8 mouse cellular contexts compared by ENCODE assay signal in genomic region chr17:15705303-15706284, GRCm38 (mm10). TPM values are rescaled to one million over a fixed set of nuclear protein-coding genes. Genes with fewer than 3 reads are reported as not detected.
DNase-seq lines count a peak whose midpoint lies in the region; ATAC-seq and TF ChIP-seq lines count a peak whose summit lies in the region.

No protein-coding gene starts in this region.

- H3K9ac ChIP-seq in forebrain, embryonic 12.5 days, result peak overlapping the region; percentile 97
- H3K9ac ChIP-seq in lung, embryonic 15.5 days, result peak overlapping the region; percentile 93

- DNase-seq in c-Kit-negative CD71-positive TER-119-positive erythroid progenitor cells, embryonic 14.5 days (ENCODE audit: low read depth, low spot score), result peak; percentile 43
- peak; percentile 55 to 58 for DNase-seq in heart, postnatal 10 days
- peak; percentile 59 to 74 for DNase-seq in kidney, postnatal 4 days
- peak; percentile 75 for DNase-seq in thymus, adult 2 months

- peak overlapping the region; percentile 96 for H3K27ac ChIP-seq in forebrain, embryonic 12.5 days
- peak overlapping the region; percentile 98 for H3K27ac ChIP-seq in lung, embryonic 15.5 days
- peak overlapping the region; percentile 42; the same call in 1 of the 2 replicates for H3K27ac ChIP-seq in olfactory bulb, adult 2 months (ENCODE audit: insufficient read depth, low read depth, low read length)
- peak overlapping the region; percentile 100 for H3K27ac ChIP-seq in thymus, adult 2 months (ENCODE audit: control insufficient read depth, insufficient read depth, low read length)

- under 1% methylated on average over 55 of the region's 89 CpGs for WGBS in forebrain, embryonic 12.5 days
- under 1% methylated on average over 88 of the region's 89 CpGs for WGBS in lung, embryonic 15.5 days
- WGBS in olfactory bulb, adult 2 months, result 3% methylated on average over 78 of the region's 89 CpGs
- WGBS in thymus, adult 2 months, result under 1% methylated on average over 73 of the region's 89 CpGs

- no peak for TF ChIP-seq POLR2A in olfactory bulb, adult 2 months (IDR thresholded peaks at IDR 0.05; ENCODE audit: insufficient read depth, low read depth, low read length)
- TF ChIP-seq POLR2A in thymus, adult 2 months (IDR thresholded peaks at IDR 0.05; ENCODE audit: control insufficient read depth, extremely low read depth, insufficient read depth, low read length, poor library complexity), result peak; percentile 71

- no peaks in the 10 kb centered on the region for H3K9me3 ChIP-seq in E14TG2a.4 (ENCODE audit: low read length)
- no peaks in the 10 kb centered on the region for H3K9me3 ChIP-seq in forebrain, embryonic 12.5 days
- H3K9me3 ChIP-seq in lung, embryonic 15.5 days, result no peaks in the 10 kb centered on the region

- H3K4me2 ChIP-seq in forebrain, embryonic 12.5 days, result peak overlapping the region; percentile 83
- peak overlapping the region; percentile 85 for H3K4me2 ChIP-seq in lung, embryonic 15.5 days

- H3K27me3 ChIP-seq in E14TG2a.4 (ENCODE audit: insufficient read depth, low read length), result no peaks in the 10 kb centered on the region
- no peaks in the 10 kb centered on the region for H3K27me3 ChIP-seq in forebrain, embryonic 12.5 days
- no peaks in the 10 kb centered on the region for H3K27me3 ChIP-seq in lung, embryonic 15.5 days
- no peaks in the 10 kb centered on the region for H3K27me3 ChIP-seq in thymus, adult 2 months (ENCODE audit: control insufficient read depth, insufficient read depth, low read length)

- intact Hi-C loops in heart, postnatal 10 days (cut with DNase I), result loop anchor here (1.0 to 5.0 kb wide), 2 partner anchors 18 to 143 kb away; partner anchors contain the start of gene Prdm9

- no peak for TF ChIP-seq CTCF in E14TG2a.4 (conservative IDR thresholded peaks at IDR 0.05; ENCODE audit: low read length)
- TF ChIP-seq CTCF in olfactory bulb, adult 2 months (IDR thresholded peaks at IDR 0.05; ENCODE audit: insufficient read depth, low read depth, low read length), result no peak
- 0 out of 2 replicates have a peak, but pooled peaks have one; percentile 34 for TF ChIP-seq CTCF in thymus, adult 2 months (IDR thresholded peaks at IDR 0.05; ENCODE audit: borderline replicate concordance, control insufficient read depth, extremely low read depth, insufficient read depth, low read length, poor library complexity)

- peaks cover 42% of the 10 kb centered on the region for H3K4me1 ChIP-seq in E14TG2a.4 (replicated peaks; ENCODE audit: low read depth, low read length)
- H3K4me1 ChIP-seq in forebrain, embryonic 12.5 days, result peaks cover 24% of the 10 kb centered on the region
- peaks cover 15% of the 10 kb centered on the region for H3K4me1 ChIP-seq in lung, embryonic 15.5 days
- H3K4me1 ChIP-seq in olfactory bulb, adult 2 months (ENCODE audit: control insufficient read depth, insufficient read depth, low read length), result peaks cover 2% of the 10 kb centered on the region; the same call in 1 of the 2 replicates
- H3K4me1 ChIP-seq in thymus, adult 2 months (replicated peaks; ENCODE audit: control insufficient read depth, insufficient read depth, low read length), result peaks cover 6% of the 10 kb centered on the region

- peak; percentile 37 for ATAC-seq in forebrain, embryonic 12.5 days (ENCODE audit: low FRiP score)
- ATAC-seq in lung, embryonic 15.5 days (ENCODE audit: borderline replicate concordance, extremely low read depth, low FRiP score, low TSS enrichment), result peak; percentile 56

- peaks cover 36% of the 10 kb centered on the region for H3K36me3 ChIP-seq in E14TG2a.4 (ENCODE audit: insufficient read depth, low read length)
- H3K36me3 ChIP-seq in forebrain, embryonic 12.5 days (replicated peaks), result peaks cover 18% of the 10 kb centered on the region
- H3K36me3 ChIP-seq in lung, embryonic 15.5 days, result peaks cover 14% of the 10 kb centered on the region
- H3K36me3 ChIP-seq in thymus, adult 2 months (ENCODE audit: control insufficient read depth, insufficient read depth, low read length), result peaks cover 21% of the 10 kb centered on the region

- H3K4me3 ChIP-seq in E14TG2a.4 (replicated peaks; ENCODE audit: low read length), result peak overlapping the region; percentile 95
- peak overlapping the region; percentile 96 for H3K4me3 ChIP-seq in forebrain, embryonic 12.5 days (replicated peaks)
- H3K4me3 ChIP-seq in lung, embryonic 15.5 days, result peak overlapping the region; percentile 93
- peak overlapping the region; percentile 89 for H3K4me3 ChIP-seq in olfactory bulb, adult 2 months (ENCODE audit: insufficient read depth, low read depth, low read length)
- peak overlapping the region; percentile 92 for H3K4me3 ChIP-seq in thymus, adult 2 months (ENCODE audit: control insufficient read depth, insufficient read depth, low read length)

RNA-seq across cellular contexts. Expression of gene Chd1, which starts 0.8 kb away (rescaled TPM):
- 44.8 and 48.3 TPM in 2 replicates for polyA plus RNA-seq in forebrain, embryonic 12.5 days (2016; fragmentation: Nextera tagmentation; extraction: Ambion mirVana)
- total RNA-seq in heart, postnatal 10 days (2021), result 10 to 100 TPM; 28.5 to 29.5 TPM
- polyA plus RNA-seq in lung, embryonic 15.5 days (2015; fragmentation: Nextera tagmentation; extraction: Ambion mirVana), result 30.2 and 30.5 TPM in 2 replicates
- 235 TPM in 1 of 2 replicates, not detected in the other for polyA plus RNA-seq in olfactory bulb, adult 2 months (2012; ENCODE audit: insufficient read depth, insufficient read length, low replicate concordance, missing spikeins)
- polyA plus RNA-seq in thymus, adult 2 months (2012; rRNA removed), result 30.4 and 60.7 TPM in 2 replicates

Comparison
In these comparisons a context has a peak if more than half of its experiments do, and no peak if none do; other contexts are left out.
1. Peak in every context shown above with its lines: DNase-seq, ATAC-seq, H3K4me3 ChIP-seq and H3K27ac ChIP-seq.
2. H3K27ac ChIP-seq: peak in every context shown above with its lines; median percentile 100 in thymus, adult 2 months; 98 in lung, embryonic 15.5 days; 96 in forebrain, embryonic 12.5 days; 42 in olfactory bulb, adult 2 months.